Mouse (Mus musculus): ENCODE results near the gene Psd4.

- TF ChIP-seq CTCF (IDR thresholded peaks at IDR 0.05; ENCODE audit: control insufficient read depth, insufficient read depth, insufficient replicate concordance, low read depth, low read length): no peak
- no peak for TF ChIP-seq POLR2A (IDR thresholded peaks at IDR 0.05; ENCODE audit: control insufficient read depth, low read depth, low read length)
These were observed 58.2 kb downstream of the Psd4 start for GRCm38 (mm10) chr2:24425630-24426029.
